9 mouse cellular contexts compared by ENCODE assay signal in genomic region chr2:3119371-3119935, GRCm38 (mm10). TPM values are rescaled to one million over a fixed set of nuclear protein-coding genes. Genes with fewer than 3 reads are reported as not detected.
DNase-seq lines count a peak whose midpoint lies in the region; ATAC-seq and TF ChIP-seq lines count a peak whose summit lies in the region.
"Had no signal": no experiment of that assay in that cellular context is flagged by ENCODE, and none has a peak within 500 bp of the region (broad histone marks: within the 10 kb centered on the region; RNA-seq: fewer than 3 reads in every experiment).

No protein-coding gene starts in this region.

- H3K27ac ChIP-seq in layer of hippocampus, adult 2 months = peak overlapping the region; percentile 98
- no peak overlapping the region for H3K27ac ChIP-seq in embryonic fibroblast, embryonic 13.5 days (ENCODE audit: insufficient read depth, low read length)
- no peak overlapping the region for H3K27ac ChIP-seq in limb, embryonic 11.5 days (replicated peaks; ENCODE audit: low read depth, low read length)
- no peak overlapping the region for H3K27ac ChIP-seq in neural tube, embryonic 14.5 days (ENCODE audit: low read depth, low read length)

- DNase-seq in layer of hippocampus, adult 2 months (ENCODE audit: low spot score in 2 of 2) = no peak
- no peak for DNase-seq in layer of hippocampus, adult 9-11 months
- no peak for DNase-seq in limb, embryonic 11.5 days (ENCODE audit: low spot score)
- no peak for DNase-seq in T-cell, adult 2 months (ENCODE audit: low spot score)
- DNase-seq in urinary bladder, adult 18-20 months (ENCODE audit: low spot score in 2 of 2) = no peak
- no peak for DNase-seq in spleen, adult 12 weeks (ENCODE audit: low spot score)

- no peak for ATAC-seq in limb, embryonic 11.5 days (ENCODE audit: insufficient number of reproducible peaks, low FRiP score, low TSS enrichment, low read depth)
- no peak for ATAC-seq in neural tube, embryonic 14.5 days (ENCODE audit: low read depth)
- ATAC-seq: activated CD4-positive, CD25-positive, alpha-beta regulatory T cell, adult 4 months had no signal

- no peaks in the 10 kb centered on the region for H3K9me3 ChIP-seq in limb, embryonic 11.5 days (ENCODE audit: control insufficient read depth, low read length)
- no peaks in the 10 kb centered on the region for H3K9me3 ChIP-seq in neural tube, embryonic 14.5 days (ENCODE audit: control insufficient read depth, low read length)

- H3K27me3 ChIP-seq in limb, embryonic 11.5 days (ENCODE audit: control insufficient read depth, insufficient read depth, low read length) = no peaks in the 10 kb centered on the region
- H3K27me3 ChIP-seq in neural tube, embryonic 14.5 days (ENCODE audit: control insufficient read depth, insufficient read depth, low read length) = no peaks in the 10 kb centered on the region

- no peak for TF ChIP-seq POLR2A in embryonic fibroblast, embryonic 13.5 days (IDR thresholded peaks at IDR 0.05; ENCODE audit: low read depth, low read length)

- peak overlapping the region; percentile 34 for H3K4me2 ChIP-seq in limb, embryonic 11.5 days (ENCODE audit: low read depth, severe bottlenecking)
- peak overlapping the region; percentile 70 for H3K4me2 ChIP-seq in neural tube, embryonic 14.5 days (ENCODE audit: low read depth, low read length)

- peak overlapping the region; percentile 94; the same call in 1 of the 2 replicates for H3K9ac ChIP-seq in limb, embryonic 11.5 days (ENCODE audit: low read length)
- H3K9ac ChIP-seq in neural tube, embryonic 14.5 days (replicated peaks; ENCODE audit: low read depth, low read length) = peak overlapping the region; percentile 96

- peaks cover 5% of the 10 kb centered on the region; the same call in 1 of the 2 replicates for H3K4me1 ChIP-seq in embryonic fibroblast, embryonic 13.5 days (ENCODE audit: control insufficient read depth, insufficient read depth, low read length)
- H3K4me1 ChIP-seq in limb, embryonic 11.5 days (ENCODE audit: control insufficient read depth, insufficient read depth, low read length) = no peaks in the 10 kb centered on the region
- H3K4me1 ChIP-seq in neural tube, embryonic 14.5 days (ENCODE audit: control insufficient read depth, insufficient read depth, low read length) = peaks cover 10% of the 10 kb centered on the region; the same call in 1 of the 2 replicates

- peak overlapping the region; percentile 85 for H3K4me3 ChIP-seq in layer of hippocampus, adult 2 months
- H3K4me3 ChIP-seq in embryonic fibroblast, embryonic 13.5 days (ENCODE audit: insufficient read depth, low read length) = peak overlapping the region; percentile 90
- H3K4me3 ChIP-seq in limb, embryonic 11.5 days (ENCODE audit: low read depth, low read length) = peak overlapping the region; percentile 89
- peak overlapping the region; percentile 84 for H3K4me3 ChIP-seq in neural tube, embryonic 14.5 days (ENCODE audit: low read depth, low read length)

- TF ChIP-seq CTCF in layer of hippocampus, adult 2 months (conservative IDR thresholded peaks at IDR 0.05) = no peak
- no peak for TF ChIP-seq CTCF in embryonic fibroblast, embryonic 13.5 days (IDR thresholded peaks at IDR 0.05; ENCODE audit: borderline replicate concordance, insufficient read depth, low read length)

- H3K36me3 ChIP-seq in limb, embryonic 11.5 days (ENCODE audit: control insufficient read depth, insufficient read depth, low read length) = no peaks in the 10 kb centered on the region
- no peaks in the 10 kb centered on the region for H3K36me3 ChIP-seq in neural tube, embryonic 14.5 days (ENCODE audit: control insufficient read depth, insufficient read depth, low read length)

- 34% methylated on average over 4 of the region's 4 CpGs for WGBS in limb, embryonic 11.5 days
- WGBS in neural tube, embryonic 14.5 days = 19% methylated on average over 4 of the region's 4 CpGs

RNA-seq across cellular contexts. Expression of gene Fam171a1, which starts 5.4 kb away (rescaled TPM):
- 10 to 100 TPM; 72.1 to 73.2 TPM for total RNA-seq in layer of hippocampus, adult 2 months (2021)
- polyA plus RNA-seq in embryonic fibroblast, embryonic 13.5 days (2011; ENCODE audit: insufficient read length, low read depth, missing spikeins) = 25.9 and 32.1 TPM in 2 replicates
- 37.3 and 37.7 TPM in 2 replicates for polyA plus RNA-seq in limb, embryonic 11.5 days (2014; fragmentation: Nextera tagmentation; extraction: Ambion mirVana)
- 44.5 and 60.4 TPM in 2 replicates for polyA plus RNA-seq in neural tube, embryonic 14.5 days (2014; fragmentation: Nextera tagmentation; extraction: Ambion mirVana)
- polyA plus RNA-seq: activated CD4-positive, CD25-positive, alpha-beta regulatory T cell, adult 4 months had no signal
